Mouse (Mus musculus) megakaryocyte, adult 5-6 weeks (primary cell): ENCODE measurements around the gene Gm28171. TPM values are rescaled to one million over a fixed set of nuclear protein-coding genes. Genes with fewer than 3 reads are reported as not detected.
"Not testable (repeated sequence)": the region's sequence is repeated elsewhere in the genome, so short reads cannot be mapped to it uniquely, and the experiment has no call there.

Experiments used
- ATAC-seq: 2 replicates; pipeline ENCODE4 v1.8.0; 2016; ENCODE audit warnings: mild to moderate bottlenecking, inconsistent platforms; ENCODE audit not compliant: poor library complexity, severe bottlenecking
- total RNA-seq, 2 experiments: library from RNA; stranded (forward) in 1 of 2; stranded (reverse) in 1 of 2; fragments of 153-499, 151-499 nt in 1 of 2; fragments of 221-1000, 200-1000 nt in 1 of 2; gene quantifications; 2 replicates each; pipeline versions ENCODE4 v1.2.3 to v1.2.4; 2015 to 2017

Gm28171 gene
- total RNA-seq (2015), result not detected in 2 replicates
- total RNA-seq (2017), result not detected in 2 replicates

- not testable (repeated sequence) for ATAC-seq
These were observed at the start of gene Gm28171 for GRCm38 (mm10) chrY:5793095-5793494. Gene Gm28171, plus strand, starts transcription at chrY:5793395.

Other genes starting within 250 kb of the Gm28171 start
- not detected in 2 replicates for gene Gm21854, start 136.4 kb upstream of the Gm28171 start, total RNA-seq (2015)
- gene Gm21854, start 136.4 kb upstream of the Gm28171 start, total RNA-seq (2017), result not detected in 2 replicates
- not detected in 2 replicates for gene Gm20914, start 67.4 kb upstream of the Gm28171 start, total RNA-seq (2015)
- not detected in 2 replicates for gene Gm20914, start 67.4 kb upstream of the Gm28171 start, total RNA-seq (2017)
- gene Gm21778, start 149.1 kb downstream of the Gm28171 start, total RNA-seq (2015), result not detected in 2 replicates
- not detected in 2 replicates for gene Gm21778, start 149.1 kb downstream of the Gm28171 start, total RNA-seq (2017)